Comparison of ENCODE assay signal across 12 mouse cellular contexts in genomic region chr2:178329986-178330385, GRCm38 (mm10).
DNase-seq lines count a peak whose midpoint lies in the region.
"Had no signal": no experiment of that assay in that cellular context is flagged by ENCODE, and none has a peak within 500 bp of the region (broad histone marks: within the 10 kb centered on the region; RNA-seq: fewer than 3 reads in every experiment).

No protein-coding gene starts in this region.

- intact Hi-C loops in heart, postnatal 10 days (cut with DNase I): no loop called here

- DNase-seq in embryo, embryonic 10 days (ENCODE audit: low spot score): peak; percentile 32
- DNase-seq in embryo, embryonic 9.5 days (ENCODE audit: extremely low spot score): no peak
- DNase-seq in heart, postnatal 10 days: peak; percentile 17 to 27
- no peak for DNase-seq in heart, adult 11 months
- DNase-seq in 3T3-L1 (ENCODE audit: low read depth, low spot score): peak; percentile 57
- peak; percentile 11 for DNase-seq in embryo, embryonic 11.5 days (ENCODE audit: low read depth, low spot score)
- no peak for DNase-seq in adrenal gland, adult 18-20 months (ENCODE audit: low spot score in 2 of 2)
- DNase-seq in layer of hippocampus, adult 8-10 months (ENCODE audit: low spot score in 2 of 2): no peak
- DNase-seq: adrenal gland, postnatal 14 days; cerebellum, adult 11-12 months; gastrocnemius, postnatal 14 days; liver, postnatal 0 days had no signal

Comparison
In these comparisons a context has a peak if more than half of its experiments do, and no peak if none do; other contexts are left out.
1. DNase-seq: peak in embryo, embryonic 10 days (single experiment), heart, postnatal 10 days (2 of 2), 3T3-L1 (single experiment) and embryo, embryonic 11.5 days (single experiment); none in embryo, embryonic 9.5 days (single experiment), heart, adult 11 months (single experiment), adrenal gland, adult 18-20 months (0 of 2) and layer of hippocampus, adult 8-10 months (0 of 2).